Mouse (Mus musculus) thymus, adult 2 months (tissue): ENCODE data around the gene Mrps2. TPM values are rescaled to one million over a fixed set of nuclear protein-coding genes. Genes with fewer than 3 reads are reported as not detected.

Experiments
- DNase-seq: peaks from one replicate; pipeline ENCODE4 v3.0.0; 2021
- H3K27ac ChIP-seq: fragments of 200-500 bp; 2 replicates; pipeline ENCODE4 v1.5.1; 2012; ENCODE audit warnings: low read length, control low read depth; ENCODE audit not compliant: control insufficient read depth, insufficient read depth
- H3K27me3 ChIP-seq: fragments of 200-500 bp; 2 replicates; pipeline ENCODE4 v1.6.1; 2012; ENCODE audit warnings: mild to moderate bottlenecking, low read length, moderate library complexity, mixed read lengths; ENCODE audit not compliant: control insufficient read depth, insufficient read depth
- H3K36me3 ChIP-seq: fragments of 200-500 bp; 2 replicates; pipeline ENCODE4 v1.6.1; 2012; ENCODE audit warnings: mild to moderate bottlenecking, low read length, moderate library complexity; ENCODE audit not compliant: control insufficient read depth, insufficient read depth
- H3K4me1 ChIP-seq: fragments of 200-500 bp; replicated peaks from 2 replicates; pipeline ENCODE4 v1.6.1; 2012; ENCODE audit warnings: low read length; ENCODE audit not compliant: control insufficient read depth, insufficient read depth
- H3K4me3 ChIP-seq: fragments of 200-500 bp; 2 replicates; pipeline ENCODE4 v1.5.1; 2012; ENCODE audit warnings: mild to moderate bottlenecking, low read length, control low read depth, moderate library complexity; ENCODE audit not compliant: control insufficient read depth, insufficient read depth
- CTCF ChIP-seq: fragments of 200-500 bp; IDR thresholded peaks from 2 replicates; pipeline ENCODE4 v1.5.1; 2012; ENCODE audit warnings: mild to moderate bottlenecking, control low read depth, low read length, moderate library complexity, borderline replicate concordance; ENCODE audit not compliant: control insufficient read depth, poor library complexity, insufficient read depth; ENCODE audit errors: extremely low read depth
- POLR2A ChIP-seq: fragments of 200-500 bp; IDR thresholded peaks from 2 replicates; pipeline ENCODE4 v1.6.1; 2012; ENCODE audit warnings: mild to moderate bottlenecking, low read length, control low read depth, moderate library complexity; ENCODE audit not compliant: control insufficient read depth, poor library complexity, insufficient read depth; ENCODE audit errors: extremely low read depth
- WGBS: fragments of 180-500 bp; shearing (Covaris S2); methylation state at CpG from one replicate; pipeline ENCODE4 v1.1.7; 2018; 5-methylcytosine and 5-hydroxymethylcytosine counted together
- polyA plus RNA-seq: library from polyadenylated mRNA; depleted of rRNA; stranded (reverse); fragments of >200 nt; gene quantifications from 2 replicates; pipeline ENCODE4 v1.2.3, GENCODE M21; 2012; rRNA removed

The Mrps2 gene
- 50.7 and 53.8 TPM in 2 replicates for polyA plus RNA-seq

DNA sequence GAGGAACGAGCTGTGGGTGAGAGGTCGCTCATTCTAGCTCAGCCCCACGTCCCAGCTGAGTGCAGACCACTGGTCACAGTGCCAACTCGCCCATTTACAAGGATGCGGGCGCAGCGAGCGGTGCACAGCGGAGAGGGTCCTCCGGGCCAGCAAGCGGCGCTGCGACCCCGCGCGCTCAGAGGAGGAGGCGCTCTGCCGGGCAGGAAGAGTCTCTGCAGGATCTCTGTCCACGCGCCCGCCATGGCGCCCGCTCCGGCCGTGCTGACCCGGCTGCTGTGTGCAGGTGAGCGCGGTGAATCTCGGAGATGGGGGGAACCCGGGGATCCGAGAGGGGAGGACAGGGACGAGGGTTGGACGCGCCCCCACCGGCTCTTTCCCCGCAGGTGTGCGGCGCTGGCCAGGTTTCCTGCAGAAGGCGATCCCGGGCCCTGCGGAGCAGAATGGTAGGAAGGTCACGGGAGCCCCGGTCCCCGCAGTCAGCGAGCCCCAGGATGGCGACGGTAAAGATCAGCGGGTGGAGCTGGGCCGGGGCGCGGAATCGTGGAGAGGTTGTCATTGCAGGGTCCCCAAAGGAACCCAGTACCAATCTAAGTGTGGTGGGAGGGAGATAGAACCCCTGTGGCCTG lies at the start of gene Mrps2:
TSS of gene Mrps2 (plus strand) at position 207 of the 626 bp plus-strand sequence.
- H3K27ac ChIP-seq: no peak within 1 kb of the TSS
- peak within 1 kb of the TSS; percentile 67 for H3K4me3 ChIP-seq
- peaks cover 9% of the 10 kb centered on the region for H3K36me3 ChIP-seq
- peak; percentile 55; the same call in 1 of the 2 replicates for TF ChIP-seq POLR2A
- peak; percentile 96 for TF ChIP-seq CTCF
- peaks cover 19% of the 10 kb centered on the region for H3K4me1 ChIP-seq
- peak; percentile 81 for DNase-seq
- under 1% methylated on average over 52 of the region's 52 CpGs for WGBS
- H3K27me3 ChIP-seq: no peaks in the 10 kb centered on the region; the same call in 1 of the 2 replicates

DNA sequence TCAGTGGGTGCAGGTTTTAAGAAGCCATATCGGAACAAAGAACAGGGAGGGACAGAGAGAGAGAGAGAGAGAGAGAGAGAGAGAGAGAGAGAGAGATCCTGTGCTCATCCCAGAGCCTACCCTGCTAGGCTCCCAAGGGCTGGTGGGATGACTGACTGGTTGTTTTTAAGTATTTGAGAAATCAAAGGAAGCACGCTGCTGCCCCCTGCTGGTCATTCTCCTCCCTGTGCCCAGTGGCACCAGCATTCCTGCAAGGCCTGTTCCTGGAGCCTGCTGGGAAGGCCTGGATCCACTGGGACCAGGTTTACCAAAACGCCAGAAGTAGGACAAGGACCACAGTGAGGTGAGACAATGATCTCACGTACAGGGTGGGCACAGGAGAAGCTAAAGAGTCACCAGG lies 48.0 kb upstream of the Mrps2 start:
- peak; percentile 54 for DNase-seq
- H3K36me3 ChIP-seq: no peaks in the 10 kb centered on the region
- WGBS: 43% methylated on average over 4 of the region's 4 CpGs
- no peak overlapping the region for H3K27ac ChIP-seq
- H3K27me3 ChIP-seq: no peaks in the 10 kb centered on the region
- H3K4me3 ChIP-seq: no peak overlapping the region
- TF ChIP-seq POLR2A (no peak), CTCF (peak; percentile 77; the same call in 1 of the 2 replicates)
- H3K4me1 ChIP-seq: no peaks in the 10 kb centered on the region

DNA sequence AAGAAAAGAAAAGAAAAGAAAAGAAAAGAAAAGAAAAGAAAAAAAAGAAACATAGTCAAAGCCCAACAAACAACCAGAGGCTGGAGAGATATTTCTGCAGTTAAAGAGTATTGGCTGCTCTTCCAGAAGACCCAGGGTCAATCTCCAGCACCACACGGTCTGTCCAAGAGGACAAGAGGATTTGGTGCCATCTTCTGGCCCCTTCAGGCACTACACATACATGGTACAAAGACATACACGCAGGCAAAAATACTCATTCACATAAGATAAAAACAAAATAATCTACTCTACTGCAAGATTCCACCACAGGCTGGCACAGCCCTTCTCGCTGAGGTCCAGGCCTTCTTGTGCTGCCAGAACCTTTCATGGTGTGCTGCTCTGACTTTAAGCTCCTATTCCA lies 44.7 kb upstream of the Mrps2 start:
- no peak overlapping the region for H3K27ac ChIP-seq
- peak; percentile 57 for DNase-seq
- TF ChIP-seq POLR2A (no peak), CTCF (no peak)
- H3K4me1 ChIP-seq: no peaks in the 10 kb centered on the region
- 30% methylated on average over 3 of the region's 3 CpGs for WGBS
- no peak overlapping the region for H3K4me3 ChIP-seq
- H3K27me3 ChIP-seq: no peaks in the 10 kb centered on the region
- H3K36me3 ChIP-seq: no peaks in the 10 kb centered on the region

DNA sequence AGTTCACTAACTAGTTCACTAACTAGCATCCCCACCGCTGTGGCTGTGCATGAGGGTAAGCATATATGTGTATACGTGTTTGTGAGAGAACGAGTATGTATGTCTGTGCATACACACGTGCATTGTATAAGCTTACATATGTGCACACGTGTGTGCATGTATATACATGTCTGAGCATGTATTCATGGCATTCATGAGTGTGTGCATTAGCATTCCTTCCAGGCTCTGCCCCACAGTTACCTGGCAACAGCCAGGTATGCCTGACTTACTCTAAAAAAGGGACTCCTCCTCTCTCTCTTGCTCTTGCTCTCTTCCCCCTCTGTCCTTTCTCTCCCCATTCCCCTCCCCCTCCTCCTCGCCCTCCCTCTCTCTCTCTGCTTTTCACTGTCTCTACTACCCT lies 40.6 kb upstream of the Mrps2 start:
- Histone ChIP-seq H3K36me3 (no peaks in the 10 kb centered on the region), H3K27ac (no peak overlapping the region), H3K4me3 (no peak overlapping the region), H3K27me3 (no peaks in the 10 kb centered on the region), H3K4me1 (no peaks in the 10 kb centered on the region)
- no peak for DNase-seq
- TF ChIP-seq CTCF (no peak), POLR2A (no peak)
- WGBS: 87% methylated on average over 6 of the region's 6 CpGs

DNA sequence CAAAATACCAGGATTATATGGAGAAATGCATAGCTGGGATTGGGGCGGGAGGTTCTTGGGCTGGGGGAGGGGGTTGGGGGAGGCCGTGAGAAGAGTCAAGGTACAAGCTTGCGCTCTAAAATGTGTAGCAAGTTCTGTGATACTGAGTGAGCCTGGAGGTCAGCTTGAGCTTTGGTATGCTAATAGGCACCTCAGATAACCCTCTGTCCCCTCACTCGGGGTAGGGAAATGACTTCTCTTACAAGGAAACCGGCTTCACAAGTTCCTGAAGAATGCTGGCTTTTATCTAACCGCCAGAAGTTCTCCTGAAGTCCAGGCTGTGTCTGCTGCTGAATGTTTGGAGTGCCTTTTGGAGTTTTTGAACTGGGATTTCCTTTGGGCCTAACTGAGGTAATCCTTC lies 37.0 kb upstream of the Mrps2 start:
- WGBS: 89% methylated on average over 6 of the region's 6 CpGs
- no peak for DNase-seq
- H3K4me1 ChIP-seq: no peaks in the 10 kb centered on the region
- H3K4me3 ChIP-seq: no peak overlapping the region
- no peaks in the 10 kb centered on the region for H3K27me3 ChIP-seq
- no peaks in the 10 kb centered on the region for H3K36me3 ChIP-seq
- TF ChIP-seq POLR2A (no peak), CTCF (no peak)
- no peak overlapping the region for H3K27ac ChIP-seq

DNA sequence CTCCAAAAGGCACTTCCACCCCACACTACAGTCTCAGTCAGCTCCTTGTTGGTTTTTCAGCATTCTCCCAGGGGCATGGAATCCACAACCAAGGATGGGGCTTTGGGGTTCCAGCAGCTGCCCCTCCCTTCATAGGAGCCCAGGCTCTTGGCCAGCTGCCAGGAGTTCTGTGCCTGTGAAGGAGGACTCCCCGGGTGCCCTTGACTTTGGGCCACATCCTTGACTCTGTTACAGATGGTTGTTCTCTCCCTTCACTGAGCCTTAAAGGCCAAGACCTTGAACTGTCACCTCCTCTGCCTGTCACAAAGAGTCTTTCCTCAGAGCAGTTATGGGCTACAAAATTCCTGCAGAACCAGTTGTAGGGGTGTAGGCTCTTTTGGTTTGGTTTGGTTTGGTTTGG lies 35.1 kb upstream of the Mrps2 start:
- TF ChIP-seq POLR2A: no peak
- no peak for TF ChIP-seq CTCF
- no peak for DNase-seq
- no peaks in the 10 kb centered on the region for H3K36me3 ChIP-seq
- no peak overlapping the region for H3K4me3 ChIP-seq
- no peaks in the 10 kb centered on the region for H3K4me1 ChIP-seq
- 4% methylated on average over 1 of the region's 1 CpGs for WGBS
- H3K27ac ChIP-seq: no peak overlapping the region
- H3K27me3 ChIP-seq: no peaks in the 10 kb centered on the region
